Mouse (Mus musculus) stomach, embryonic 16.5 days (tissue): ENCODE results near the gene Ppp2r2c. TPM values are rescaled to one million over a fixed set of nuclear protein-coding genes. Genes with fewer than 3 reads are reported as not detected.

Experiments
- ATAC-seq: fragments of 200-750 bp; cut with Nextera tagmentation; 2 replicates; pipeline ENCODE4 v1.8.0; 2017; ENCODE audit warnings: moderate number of reproducible peaks, moderate TSS enrichment; ENCODE audit not compliant: insufficient read depth, low FRiP score
- H3K27ac ChIP-seq: fragments of 300-500 bp; sonication (generic); 2 replicates; pipeline ENCODE4 v1.5.1; 2014; ENCODE audit warnings: low read length
- H3K27me3 ChIP-seq: fragments of 300-500 bp; sonication (generic); 2 replicates; pipeline ENCODE4 v1.6.1; 2014; ENCODE audit warnings: low read length, control low read depth, mixed read lengths; ENCODE audit not compliant: control insufficient read depth, insufficient read depth
- H3K36me3 ChIP-seq: fragments of 300-500 bp; sonication (generic); 2 replicates; pipeline ENCODE4 v1.6.1; 2014; ENCODE audit warnings: low read length; ENCODE audit not compliant: control insufficient read depth, insufficient read depth
- H3K4me1 ChIP-seq: fragments of 300-500 bp; sonication (generic); 2 replicates; pipeline ENCODE4 v1.6.1; 2014; ENCODE audit warnings: low read length, control low read depth, mixed read lengths; ENCODE audit not compliant: control insufficient read depth, insufficient read depth
- H3K4me2 ChIP-seq: fragments of 300-500 bp; sonication (generic); 2 replicates; pipeline ENCODE4 v1.6.1; 2014; ENCODE audit warnings: low read depth, low read length, mixed read lengths
- H3K4me3 ChIP-seq: fragments of 300-500 bp; sonication (generic); replicated peaks from 2 replicates; pipeline ENCODE4 v1.5.1; 2014; ENCODE audit warnings: mild to moderate bottlenecking, low read length
- H3K9ac ChIP-seq: fragments of 300-500 bp; sonication (generic); 2 replicates; pipeline ENCODE4 v1.6.1; 2014; ENCODE audit warnings: low read length
- H3K9me3 ChIP-seq: fragments of 300-500 bp; sonication (generic); replicated peaks from 2 replicates; pipeline ENCODE4 v1.6.1; 2016; ENCODE audit warnings: low read length, control low read depth; ENCODE audit not compliant: control insufficient read depth
- WGBS: fragments of 180-500 bp; shearing (Covaris S2); extraction: QIAGEN DNeasy Blood & Tissue Kit; methylation state at CpG from one replicate; pipeline ENCODE4 v1.1.7; 2014; 5-methylcytosine and 5-hydroxymethylcytosine counted together
- polyA plus RNA-seq: library from polyadenylated mRNA; unstranded; fragments of >200 nt; fragmentation: Nextera tagmentation; extraction: Ambion mirVana; gene quantifications from 2 replicates; pipeline ENCODE4 v1.2.1, GENCODE M21; 2015

The Ppp2r2c gene
- polyA plus RNA-seq, 1 experiment from 2014 or later = 0.63 TPM

GRCm38 (mm10) chr5:36960501-36960900 is 92.2 kb downstream of the Ppp2r2c start:
- no peak overlapping the region for H3K4me2 ChIP-seq

GRCm38 (mm10) chr5:36971587-36971986 is 103.3 kb downstream of the Ppp2r2c start:
- ATAC-seq = no peak
- WGBS = 86% methylated on average over 8 of the region's 8 CpGs
- Histone ChIP-seq H3K9ac (no peak overlapping the region), H3K27ac (no peak overlapping the region), H3K4me2 (no peak overlapping the region), H3K4me3 (no peak overlapping the region), H3K9me3 (no peaks in the 10 kb centered on the region), H3K27me3 (no peaks in the 10 kb centered on the region), H3K4me1 (no peaks in the 10 kb centered on the region), H3K36me3 (peaks cover 7% of the 10 kb centered on the region; the same call in 1 of the 2 replicates)

More at GRCm38 (mm10) chr5:36960501-36960900, 92.2 kb downstream of the Ppp2r2c start:
- Histone ChIP-seq H3K4me3 (no peak overlapping the region), H3K9ac (no peak overlapping the region), H3K9me3 (no peaks in the 10 kb centered on the region), H3K36me3 (no peaks in the 10 kb centered on the region), H3K27ac (no peak overlapping the region), H3K4me1 (no peaks in the 10 kb centered on the region), H3K27me3 (no peaks in the 10 kb centered on the region)
- no peak for ATAC-seq
- 25% methylated on average over 5 of the region's 5 CpGs for WGBS

- WGBS = 84% methylated on average over 13 of the region's 13 CpGs
- Histone ChIP-seq H3K9me3 (no peaks in the 10 kb centered on the region), H3K9ac (no peak overlapping the region), H3K27me3 (no peaks in the 10 kb centered on the region), H3K27ac (no peak overlapping the region), H3K36me3 (no peaks in the 10 kb centered on the region), H3K4me1 (no peaks in the 10 kb centered on the region), H3K4me3 (no peak overlapping the region), H3K4me2 (no peak overlapping the region)
- ATAC-seq = no peak
Observed at GRCm38 (mm10) chr5:36975336-36975735, 107.0 kb downstream of the Ppp2r2c start.

- ATAC-seq = no peak
- H3K27ac ChIP-seq = no peak overlapping the region
- no peak overlapping the region for H3K9ac ChIP-seq
- H3K4me2 ChIP-seq = no peak overlapping the region
- H3K36me3 ChIP-seq = no peaks in the 10 kb centered on the region
- no peak overlapping the region for H3K4me3 ChIP-seq
- no peaks in the 10 kb centered on the region for H3K9me3 ChIP-seq
- no peaks in the 10 kb centered on the region for H3K27me3 ChIP-seq
- WGBS = 63% methylated on average over 9 of the region's 9 CpGs
- no peaks in the 10 kb centered on the region for H3K4me1 ChIP-seq
Observed at GRCm38 (mm10) chr5:36977809-36978208, 109.5 kb downstream of the Ppp2r2c start.

GRCm38 (mm10) chr5:36979001-36979400 is 110.7 kb downstream of the Ppp2r2c start:
- no peak for ATAC-seq
- 62% methylated on average over 8 of the region's 8 CpGs for WGBS
- Histone ChIP-seq H3K4me1 (no peaks in the 10 kb centered on the region), H3K9me3 (no peaks in the 10 kb centered on the region), H3K27me3 (no peaks in the 10 kb centered on the region), H3K4me3 (no peak overlapping the region), H3K27ac (no peak overlapping the region), H3K4me2 (no peak overlapping the region), H3K36me3 (no peaks in the 10 kb centered on the region), H3K9ac (no peak overlapping the region)

- Histone ChIP-seq H3K4me2 (no peak overlapping the region), H3K4me3 (no peak overlapping the region), H3K4me1 (no peaks in the 10 kb centered on the region), H3K27me3 (no peaks in the 10 kb centered on the region), H3K9me3 (no peaks in the 10 kb centered on the region), H3K36me3 (no peaks in the 10 kb centered on the region), H3K27ac (no peak overlapping the region), H3K9ac (no peak overlapping the region)
- ATAC-seq = no peak
- 75% methylated on average over 7 of the region's 7 CpGs for WGBS
Observed at GRCm38 (mm10) chr5:36979631-36980030, 111.3 kb downstream of the Ppp2r2c start.

- no peaks in the 10 kb centered on the region for H3K27me3 ChIP-seq
- no peak overlapping the region for H3K27ac ChIP-seq
- H3K9ac ChIP-seq = no peak overlapping the region
- no peak for ATAC-seq
- no peaks in the 10 kb centered on the region for H3K4me1 ChIP-seq
- H3K4me2 ChIP-seq = no peak overlapping the region
- no peak overlapping the region for H3K4me3 ChIP-seq
- H3K36me3 ChIP-seq = no peaks in the 10 kb centered on the region
- WGBS = 84% methylated on average over 4 of the region's 4 CpGs
- no peaks in the 10 kb centered on the region for H3K9me3 ChIP-seq
Observed at GRCm38 (mm10) chr5:36982271-36982670, 114.0 kb downstream of the Ppp2r2c start.

GRCm38 (mm10) chr5:36986617-36987016 is 118.3 kb downstream of the Ppp2r2c start:
- no peaks in the 10 kb centered on the region for H3K36me3 ChIP-seq
- H3K27ac ChIP-seq = no peak overlapping the region
- H3K4me2 ChIP-seq = no peak overlapping the region
- peaks cover 9% of the 10 kb centered on the region for H3K4me1 ChIP-seq
- H3K27me3 ChIP-seq = no peaks in the 10 kb centered on the region
- H3K9me3 ChIP-seq = no peaks in the 10 kb centered on the region
- 57% methylated on average over 1 of the region's 1 CpGs for WGBS
- H3K4me3 ChIP-seq = no peak overlapping the region
- no peak for ATAC-seq
- H3K9ac ChIP-seq = no peak overlapping the region

GRCm38 (mm10) chr5:36988124-36988780 is 119.9 kb downstream of the Ppp2r2c start:
- peak overlapping the region; percentile 97 for H3K4me2 ChIP-seq
- peak overlapping the region; percentile 89 for H3K9ac ChIP-seq
- H3K27me3 ChIP-seq = no peaks in the 10 kb centered on the region
- no peaks in the 10 kb centered on the region for H3K9me3 ChIP-seq
- WGBS = 10% methylated on average over 24 of the region's 24 CpGs
- peak overlapping the region; percentile 88 for H3K4me3 ChIP-seq
- peak overlapping the region; percentile 66 for H3K27ac ChIP-seq
- no peaks in the 10 kb centered on the region for H3K36me3 ChIP-seq
- peaks cover 9% of the 10 kb centered on the region for H3K4me1 ChIP-seq
- peak; percentile 15; the same call in 1 of the 2 replicates for ATAC-seq
